Mouse (Mus musculus) adrenal gland, adult 18-20 months (tissue): Measurements from ENCODE around the gene Ms4a6b. TPM values are rescaled to one million over a fixed set of nuclear protein-coding genes. Genes with fewer than 3 reads are reported as not detected.
"Not testable (repeated sequence)": the region's sequence is repeated elsewhere in the genome, so short reads cannot be mapped to it uniquely, and the experiment has no call there.

Source experiments
- DNase-seq, 2 experiments: peaks; one replicate each; pipeline ENCODE4 v3.0.0; 2021 to 2022; ENCODE audit warnings: low spot score in 2 of 2
- total RNA-seq, 2 experiments: library from RNA; stranded (reverse); gene quantifications; 1 replicate in 1 of 2; 2 replicates in 1 of 2; pipeline ENCODE4 v1.2.3; 2021

Gene Ms4a6b
- total RNA-seq, 2 experiments from 2014 or later, result 13.6 to 14.8 TPM

GRCm38 (mm10) chr19:11520146-11520545 is 3.8 kb downstream of the Ms4a6b start:
- no peak for DNase-seq

- DNase-seq, result no peak
Measured at GRCm38 (mm10) chr19:11533421-11533820, 17.1 kb downstream of the Ms4a6b start.

GRCm38 (mm10) chr19:11533888-11534445 is 17.7 kb downstream of the Ms4a6b start:
- no peak for DNase-seq

DNA sequence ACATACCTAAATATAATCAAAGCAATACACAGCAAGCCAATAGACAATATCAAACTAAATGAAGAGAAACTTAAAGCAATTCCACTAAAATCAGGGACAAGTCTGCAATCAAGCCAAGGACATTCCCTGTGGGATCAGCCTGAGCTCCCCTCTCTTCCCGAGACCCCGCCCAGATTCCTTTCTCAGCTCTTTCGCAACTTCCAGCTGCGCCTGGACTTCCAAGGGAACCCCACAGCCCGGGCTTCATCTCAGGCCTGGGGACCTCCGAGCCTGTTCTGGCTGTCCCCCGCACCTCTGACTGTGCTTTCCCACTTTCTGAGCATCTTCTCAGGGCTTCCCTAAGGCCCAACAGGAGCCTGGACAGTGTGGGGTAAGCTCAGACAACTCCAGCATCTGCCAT is 20.3 kb downstream of the Ms4a6b start, which contains the start of gene Ms4a4d:
TSS of gene Ms4a4d (plus strand) at position 209 of the 400 bp plus-strand sequence.
- DNase-seq, result no peak

DNA sequence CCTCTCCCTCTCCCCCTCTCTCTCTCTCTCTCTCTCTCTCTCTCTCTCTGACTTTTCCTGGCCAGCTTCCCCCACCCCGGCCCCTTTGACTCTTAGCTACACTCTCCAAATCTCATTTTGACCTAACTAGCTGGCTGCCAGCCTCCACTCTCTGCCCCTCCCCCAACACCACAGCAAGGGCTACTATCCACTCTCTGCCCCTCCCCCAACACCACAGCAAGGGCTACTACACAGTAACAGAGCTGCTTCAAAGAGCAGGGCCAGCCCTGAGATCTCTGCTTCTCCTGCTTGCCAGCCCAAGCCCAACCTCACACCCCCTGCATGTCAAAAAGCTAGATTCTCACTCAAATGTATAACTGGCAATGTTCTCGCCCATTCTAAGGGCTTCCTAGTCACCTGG is 21.0 kb downstream of the Ms4a6b start:
- no peak for DNase-seq

GRCm38 (mm10) chr19:11540166-11540821 is 24.0 kb downstream of the Ms4a6b start:
- not testable (repeated sequence) for DNase-seq

GRCm38 (mm10) chr19:11544383-11544782 is 28.1 kb downstream of the Ms4a6b start:
- DNase-seq, result not testable (repeated sequence)

- DNase-seq, result no peak
Measured at GRCm38 (mm10) chr19:11547911-11548310, 31.6 kb downstream of the Ms4a6b start.

DNA sequence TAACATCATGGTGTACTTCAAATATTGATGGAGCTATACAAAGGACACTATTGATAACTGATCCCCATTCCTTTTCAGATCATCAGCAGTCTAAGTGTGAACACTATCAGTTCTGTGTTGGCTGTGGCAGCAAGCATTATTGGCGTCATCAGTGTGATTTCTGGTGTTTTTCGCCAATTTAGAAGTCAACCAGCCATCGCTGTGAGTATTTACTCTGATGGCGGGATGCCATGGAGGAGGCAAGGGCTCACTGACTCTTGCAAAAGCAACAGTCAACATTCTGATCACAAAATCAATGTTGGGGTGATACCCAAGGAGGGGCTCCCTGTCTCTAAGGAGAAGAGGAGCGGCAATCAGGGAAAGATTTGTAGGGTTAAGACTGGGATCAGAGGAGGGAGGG is 38.4 kb downstream of the Ms4a6b start:
- no peak for DNase-seq

GRCm38 (mm10) chr19:11559560-11559959 is 43.2 kb downstream of the Ms4a6b start:
- not testable (repeated sequence) for DNase-seq

- no peak for DNase-seq
Measured at GRCm38 (mm10) chr19:11574965-11575364, 58.7 kb downstream of the Ms4a6b start.

Other genes with a start within 250 kb of the Ms4a6b start
- gene Ms4a5, start 232.6 kb upstream of the Ms4a6b start, total RNA-seq, result not detected
- under 1 TPM; 0.13 to 0.42 TPM for gene Ms4a14, start 202.1 kb upstream of the Ms4a6b start, total RNA-seq
- gene Ms4a7, start 180.4 kb upstream of the Ms4a6b start, total RNA-seq, result 1 to 10 TPM; 1.3 to 6.4 TPM
- gene Ms4a4a, start 141.0 kb upstream of the Ms4a6b start, total RNA-seq, result 10 to 100 TPM; 10.1 to 12.5 TPM
- 1 to 10 TPM; 1.5 to 2.9 TPM for gene Ms4a4c, start 111.7 kb upstream of the Ms4a6b start, total RNA-seq
- 1 to 10 TPM in 1 of 2 experiments, under 1 TPM in 1; 0.70 to 2.0 TPM for gene Ms4a4b, start 73.0 kb upstream of the Ms4a6b start, total RNA-seq
- 10 to 100 TPM; 14.6 to 21.3 TPM for gene Ms4a6c, start 47.1 kb upstream of the Ms4a6b start, total RNA-seq
- 1 to 10 TPM in 1 of 2 experiments, not detected in 1; 1.1 TPM for gene Gm8369, start 30.6 kb upstream of the Ms4a6b start, total RNA-seq
- 1 to 10 TPM; 3.5 to 3.9 TPM for gene Ms4a4d, start 20.3 kb downstream of the Ms4a6b start, total RNA-seq
- gene Ms4a6d, start 88.3 kb downstream of the Ms4a6b start, total RNA-seq, result 10 to 100 TPM in 1 of 2 experiments, 1 to 10 TPM in 1; 8.2 to 11.6 TPM
- not detected for gene Ms4a2, start 107.2 kb downstream of the Ms4a6b start, total RNA-seq
- gene Ms4a3, start 124.3 kb downstream of the Ms4a6b start, total RNA-seq, result not detected
- under 1 TPM in 1 of 2 experiments, not detected in 1; 0.50 TPM for gene Oosp2, start 144.0 kb downstream of the Ms4a6b start, total RNA-seq
- 1 to 10 TPM in 1 of 2 experiments, not detected in 1; 3.3 TPM for gene Oosp1, start 174.6 kb downstream of the Ms4a6b start, total RNA-seq
- not detected for gene Oosp3, start 180.5 kb downstream of the Ms4a6b start, total RNA-seq
- not detected for gene Gif, start 231.0 kb downstream of the Ms4a6b start, total RNA-seq